7 mouse cellular contexts compared by ENCODE assay signal in the genomic region with DNA sequence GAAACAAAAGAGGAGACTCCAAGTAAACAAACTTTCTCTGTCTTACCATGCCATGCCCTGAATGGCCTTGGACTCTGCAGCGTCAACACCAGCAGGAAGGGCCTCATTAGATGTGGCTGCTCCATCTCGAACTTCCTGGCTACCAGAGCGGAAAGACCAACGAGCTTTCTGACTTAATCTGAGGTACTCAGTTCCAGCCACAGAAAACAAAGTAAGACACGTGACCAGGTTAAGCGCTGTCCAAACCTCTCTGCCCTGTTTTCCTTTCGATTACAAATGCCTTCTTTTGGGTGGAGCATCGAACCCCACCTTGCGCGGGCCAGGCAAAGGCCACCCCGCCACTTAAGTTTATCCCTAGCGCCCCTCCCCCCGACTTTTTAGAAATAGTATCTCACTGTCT. TPM values are rescaled to one million over a fixed set of nuclear protein-coding genes. Genes with fewer than 3 reads are reported as not detected.
A peak's percentile ranks its signal among the peaks of the same experiment; 100 is the strongest.
DNase-seq lines count a peak whose midpoint lies in the region; ATAC-seq and TF ChIP-seq lines count a peak whose summit lies in the region.

No protein-coding gene starts in this region.

- no peak overlapping the region for H3K27ac ChIP-seq in stomach, postnatal 0 days (replicated peaks)

- TF ChIP-seq EP300 in stomach, postnatal 0 days (optimal IDR thresholded peaks at IDR 0.05) = no peak

- peak; percentile 74 for ATAC-seq in stomach, postnatal 0 days (ENCODE audit: low FRiP score, low TSS enrichment)
- no peak for ATAC-seq in frontal cortex, adult (ENCODE audit: low TSS enrichment)
- ATAC-seq in cerebellum, adult (ENCODE audit: insufficient number of reproducible peaks, low FRiP score, low TSS enrichment) = no peak

- H3K4me3 ChIP-seq in stomach, postnatal 0 days (ENCODE audit: low read depth, low read length) = peak overlapping the region; percentile 10; the same call in 1 of the 2 replicates

- H3K27me3 ChIP-seq in stomach, postnatal 0 days (ENCODE audit: control insufficient read depth, insufficient read depth, low read length) = no peaks in the 10 kb centered on the region

- H3K9me3 ChIP-seq in stomach, postnatal 0 days (ENCODE audit: control insufficient read depth, low read length) = no peaks in the 10 kb centered on the region

- no peak for TF ChIP-seq CTCF in stomach, postnatal 0 days (IDR thresholded peaks at IDR 0.05; ENCODE audit: low read depth)

- H3K36me3 ChIP-seq in stomach, postnatal 0 days (ENCODE audit: control insufficient read depth, insufficient read depth, low read length) = no peaks in the 10 kb centered on the region

- DNase-seq in embryo, embryonic 11 days = peak; percentile 35
- DNase-seq in heart, adult 9 months (ENCODE audit: low spot score in 2 of 2) = peak; percentile 54 to 67
- DNase-seq in kidney, adult 8-10 months = peak; percentile 66 to 82
- peak; percentile 68 for DNase-seq in lung, postnatal 10 days
- peak; percentile 44 for DNase-seq in stomach, postnatal 0 days (ENCODE audit: low spot score)

- H3K4me1 ChIP-seq in stomach, postnatal 0 days (replicated peaks; ENCODE audit: control insufficient read depth, insufficient read depth) = no peaks in the 10 kb centered on the region

- H3K9ac ChIP-seq in stomach, postnatal 0 days (ENCODE audit: low read length) = no peak overlapping the region

- peak overlapping the region; percentile 42 for H3K4me2 ChIP-seq in stomach, postnatal 0 days (replicated peaks; ENCODE audit: low read depth)

- 13% methylated on average over 13 of the region's 13 CpGs for WGBS in stomach, postnatal 0 days

RNA-seq across cellular contexts. Expression of a gene that starts 10.1 kb away (rescaled TPM):
- 20.0 and 20.8 TPM in 2 replicates for polyA plus RNA-seq in stomach, postnatal 0 days (2015; fragmentation: Nextera tagmentation; extraction: Ambion mirVana)
